Mouse (Mus musculus): Measurements from ENCODE around the gene Cdkl2.

The Cdkl2 gene

DNA sequence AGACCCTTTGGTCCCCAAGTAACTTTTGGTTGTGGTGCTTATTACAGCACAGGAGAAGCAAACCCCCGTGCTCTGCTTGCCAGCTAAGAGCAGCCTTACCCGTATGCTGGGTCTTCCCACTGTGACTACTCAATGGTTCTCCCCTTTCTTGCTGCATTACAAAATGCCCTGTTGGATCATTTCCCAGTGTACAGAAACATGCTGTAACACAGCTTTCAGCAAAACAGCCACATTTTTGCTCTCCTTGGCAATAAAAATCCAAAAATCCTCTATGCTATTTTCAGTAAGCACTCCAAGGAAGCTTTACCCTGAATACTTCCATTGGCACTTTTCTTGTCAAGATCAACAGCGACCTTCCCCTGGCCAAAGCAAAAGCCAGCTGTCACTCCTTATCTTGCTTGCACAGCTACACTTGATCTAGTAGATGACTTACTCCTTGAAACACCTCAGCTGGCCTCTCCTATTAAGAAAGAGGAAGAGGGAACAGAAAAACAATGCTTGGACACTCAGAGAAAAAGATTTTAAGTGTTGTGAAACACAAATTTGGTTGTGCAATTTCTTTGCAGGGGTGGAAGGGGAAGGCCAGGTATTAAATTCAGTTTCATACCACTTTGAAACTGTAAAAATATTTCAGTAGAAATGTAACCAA, 83.0 kb downstream of the Cdkl2 start:
- in situ Hi-C loops (cut with MboI; ENCODE audit: unreplicated experiment in 2 of 2), result loop anchor here (5.0 to 25.0 kb wide), 5 partner anchors 87 to 1723 kb away; partner anchors contain the start of genes Ankrd17 (in 1 of the 2), Gm9958 (in 1 of the 2), Naaa (in 1 of the 2) and Scarb2 (in 1 of the 2)

- in situ Hi-C loops (cut with MboI; ENCODE audit: unreplicated experiment in 2 of 2), result loop anchor here (5.0 to 25.0 kb wide), 6 partner anchors 32 to 1723 kb away; partner anchors contain the start of genes Ankrd17 (in 1 of the 2), Gm9958 (in 1 of the 2), Naaa (in 1 of the 2) and Scarb2 (in 1 of the 2)
Observed at GRCm38 (mm10) chr5:91959986-91960385, 83.7 kb downstream of the Cdkl2 start.

GRCm38 (mm10) chr5:91959096-91959495, 84.6 kb downstream of the Cdkl2 start:
- in situ Hi-C loops (cut with MboI; ENCODE audit: unreplicated experiment in 2 of 2), result loop anchor here (5.0 to 25.0 kb wide), 4 partner anchors 33 to 1722 kb away; partner anchors contain the start of genes Ankrd17 (in 1 of the 2), Gm9958 (in 1 of the 2) and Naaa (in 1 of the 2)

- in situ Hi-C loops (cut with MboI; ENCODE audit: unreplicated experiment in 2 of 2), result loop anchor here (5.0 to 25.0 kb wide), 4 partner anchors 35 to 1720 kb away; partner anchors contain the start of genes Ankrd17 (in 1 of the 2), Gm9958 (in 1 of the 2) and Naaa (in 1 of the 2)
Observed at GRCm38 (mm10) chr5:91956991-91957760, 86.5 kb downstream of the Cdkl2 start.

Data from v-Abl transformed pro-B cells (cell line).